Mouse (Mus musculus): ENCODE data around the gene Slco3a1.
A peak's percentile ranks its signal among the peaks of the same experiment; 100 is the strongest.

Slco3a1 gene

GRCm38 (mm10) chr7:74340419-74340954 lies 214.1 kb downstream of the Slco3a1 start:
- no peak for DNase-seq

GRCm38 (mm10) chr7:74337677-74338420 lies 216.7 kb downstream of the Slco3a1 start:
- no peak for DNase-seq

- DNase-seq, result no peak
These were observed 222.3 kb downstream of the Slco3a1 start for GRCm38 (mm10) chr7:74332323-74332722.

GRCm38 (mm10) chr7:74330858-74331726 lies 223.5 kb downstream of the Slco3a1 start:
- no peak for DNase-seq

- DNase-seq, result no peak
These were observed 224.3 kb downstream of the Slco3a1 start for GRCm38 (mm10) chr7:74330117-74330857.

GRCm38 (mm10) chr7:74329004-74329403 lies 225.6 kb downstream of the Slco3a1 start:
- no peak for DNase-seq

- DNase-seq, result no peak
These were observed 226.9 kb downstream of the Slco3a1 start for GRCm38 (mm10) chr7:74327716-74328115.

GRCm38 (mm10) chr7:74325052-74325451 lies 229.5 kb downstream of the Slco3a1 start:
- peak; percentile 53 for DNase-seq

GRCm38 (mm10) chr7:74323683-74324082 lies 230.9 kb downstream of the Slco3a1 start:
- no peak for DNase-seq

GRCm38 (mm10) chr7:74323194-74323593 lies 231.4 kb downstream of the Slco3a1 start:
- no peak for DNase-seq

- DNase-seq, result no peak
These were observed 233.9 kb downstream of the Slco3a1 start for GRCm38 (mm10) chr7:74320635-74321034.

GRCm38 (mm10) chr7:74315836-74316435 lies 238.6 kb downstream of the Slco3a1 start:
- no peak for DNase-seq

GRCm38 (mm10) chr7:74314276-74314675 lies 240.3 kb downstream of the Slco3a1 start:
- no peak for DNase-seq

GRCm38 (mm10) chr7:74313279-74314105 lies 241.1 kb downstream of the Slco3a1 start:
- no peak for DNase-seq

GRCm38 (mm10) chr7:74311536-74311935 lies 243.0 kb downstream of the Slco3a1 start:
- peak; percentile 59 for DNase-seq

- DNase-seq, result peak; percentile 69
These were observed 250.8 kb downstream of the Slco3a1 start for GRCm38 (mm10) chr7:74303611-74304300.

GRCm38 (mm10) chr7:74303081-74303480 lies 251.5 kb downstream of the Slco3a1 start:
- DNase-seq, result peak; percentile 31

- no peak for DNase-seq
These were observed 268.0 kb downstream of the Slco3a1 start for GRCm38 (mm10) chr7:74286531-74286930.

GRCm38 (mm10) chr7:74280371-74280770 lies 274.2 kb downstream of the Slco3a1 start:
- DNase-seq, result no peak

- DNase-seq, result no peak
These were observed 275.2 kb downstream of the Slco3a1 start for GRCm38 (mm10) chr7:74279356-74279755.

- no peak for DNase-seq
These were observed 284.5 kb downstream of the Slco3a1 start for GRCm38 (mm10) chr7:74270089-74270394.

Measured in retina, postnatal 1 day (tissue).